Mouse (Mus musculus) layer of hippocampus, postnatal 10 days (tissue): ENCODE measurements around the gene 9430038I01Rik. TPM values are rescaled to one million over a fixed set of nuclear protein-coding genes. Genes with fewer than 3 reads are reported as not detected.
"Not testable (repeated sequence)": the region's sequence is repeated elsewhere in the genome, so short reads cannot be mapped to it uniquely, and the experiment has no call there.

ENCODE experiments used
- DNase-seq, 2 experiments: peaks; one replicate each; pipeline ENCODE4 v3.0.0; 2021; ENCODE audit warnings: low spot score in 2 of 2
- long read RNA-seq: library from polyadenylated mRNA; stranded (forward); transcript quantifications from one replicate; pipeline ENCODE4 v2.0.0, GENCODE M21; 2023
- total RNA-seq, 2 experiments: library from RNA; stranded (reverse); gene quantifications; 2 replicates each; pipeline ENCODE4 v1.2.3; 2021

The 9430038I01Rik gene
- total RNA-seq, result 1 to 10 TPM; 5.7 to 7.9 TPM
- long read RNA-seq, transcript 9430038I01Rik-201 (4 exons, 1,126 nt), result major isoform, 19 of 26 reads
- long read RNA-seq, partial matches to known transcripts, result 0 of 26 reads
- long read RNA-seq, other reads (novel, unspliced or antisense), result 5 of 26 reads

DNA sequence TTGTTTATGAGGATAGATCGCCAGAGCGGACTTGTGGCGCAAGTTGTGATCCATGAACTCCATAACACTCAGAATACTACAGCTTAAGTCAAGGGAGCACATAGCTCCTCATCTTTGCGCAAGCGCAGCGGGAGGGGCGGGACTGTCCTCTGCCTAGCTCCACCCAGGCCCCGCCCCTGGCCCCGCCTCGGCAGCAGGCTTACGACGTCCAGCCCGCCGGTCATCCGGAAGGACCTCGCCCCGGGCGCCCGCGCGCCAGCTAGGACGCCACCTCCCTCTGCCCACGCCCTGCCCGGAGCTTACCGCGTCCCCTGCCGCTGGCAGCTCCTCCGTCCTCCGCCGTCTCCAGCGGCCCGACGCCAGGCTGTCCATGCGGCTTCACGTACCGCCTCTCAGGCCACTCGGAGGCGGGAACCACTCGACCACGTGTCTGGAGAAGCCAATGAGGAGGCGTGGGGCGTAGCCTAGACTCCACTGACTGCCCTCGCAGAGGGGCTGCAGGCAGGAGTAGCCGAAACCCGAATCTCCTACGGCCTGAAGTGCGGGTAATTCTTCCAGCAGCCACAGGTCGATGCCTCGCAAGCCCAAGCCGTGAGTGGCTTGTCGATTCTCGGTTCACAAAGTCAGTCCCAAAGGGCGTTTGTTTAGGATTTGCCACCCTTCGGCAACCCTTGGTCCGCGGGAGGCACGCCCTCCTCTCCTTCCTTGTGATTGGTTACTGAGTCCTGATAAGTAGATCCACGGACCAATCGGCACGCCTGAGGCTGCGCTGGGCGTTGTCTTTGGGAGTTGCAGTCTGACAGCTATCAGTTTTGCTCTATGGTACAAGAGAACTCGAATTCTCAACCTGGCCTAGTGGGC lies at the start of gene 9430038I01Rik:
Gene 9430038I01Rik, minus strand, starts transcription at position 426 of the 861 bp plus-strand sequence.
- DNase-seq, result peak; percentile 92 to 98

- no peak for DNase-seq
Observed at GRCm38 (mm10) chr7:137445321-137445720, 34.8 kb upstream of the 9430038I01Rik start.

- no peak for DNase-seq
Observed at GRCm38 (mm10) chr7:137442951-137443350, 32.4 kb upstream of the 9430038I01Rik start.

- not testable (repeated sequence) for DNase-seq
Observed at GRCm38 (mm10) chr7:137438962-137439361, 28.4 kb upstream of the 9430038I01Rik start.

DNA sequence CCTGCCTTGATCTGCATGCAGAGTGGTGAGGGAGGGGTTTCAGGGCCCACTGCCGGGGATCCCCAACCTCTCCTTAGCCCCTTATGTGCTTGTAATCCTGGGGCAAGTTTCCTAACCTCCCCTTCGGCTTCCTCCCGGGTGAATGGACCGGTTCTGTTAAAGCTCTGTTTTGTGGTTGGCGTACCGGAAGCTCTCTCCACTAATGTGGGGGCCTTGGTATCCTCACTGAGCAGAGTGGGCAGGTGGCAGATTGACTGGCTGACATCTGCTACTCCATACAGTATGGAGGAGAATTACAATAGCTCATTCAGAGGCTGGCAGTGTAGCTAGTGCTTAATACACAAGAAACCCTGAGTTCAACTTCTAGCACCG lies 27.6 kb upstream of the 9430038I01Rik start:
- peak; percentile 40 to 54 for DNase-seq

DNA sequence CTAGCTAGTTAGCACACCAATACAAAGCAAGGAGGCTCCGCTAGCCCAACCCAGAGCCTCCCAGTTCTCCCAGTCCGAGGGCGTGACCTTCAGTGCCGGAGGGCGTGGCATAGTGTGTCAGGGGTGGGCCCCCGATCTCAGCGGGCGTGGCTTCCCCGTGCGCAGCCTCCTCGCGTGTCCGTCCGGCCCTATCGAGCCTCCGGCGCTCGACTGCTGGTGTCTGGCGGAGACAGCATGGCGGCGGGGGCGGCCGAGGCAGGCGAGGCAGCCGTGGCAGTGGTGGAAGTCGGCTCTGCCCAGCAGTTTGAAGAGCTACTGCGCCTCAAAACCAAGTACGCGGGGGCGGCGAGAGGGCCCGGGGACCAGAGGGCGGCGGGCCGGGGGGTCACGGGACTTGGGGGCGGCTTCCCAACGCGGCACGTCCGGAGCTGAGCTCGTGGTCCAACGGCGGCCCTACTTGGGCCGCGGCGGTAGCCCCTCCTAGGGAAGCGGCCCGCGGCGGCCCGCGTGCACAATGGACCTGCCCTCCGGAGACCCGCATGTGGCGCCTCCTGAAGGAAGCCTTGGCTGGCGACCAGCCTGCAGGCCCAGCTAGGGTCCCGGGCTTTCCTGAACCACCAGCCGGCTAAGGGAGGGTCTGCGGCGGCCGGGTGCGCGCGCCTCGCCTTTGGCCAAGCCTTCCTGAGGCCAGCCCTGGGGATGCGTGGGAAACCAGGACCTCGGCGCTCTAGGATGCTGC lies 27.0 kb upstream of the 9430038I01Rik start, which contains the start of gene Glrx3:
Gene Glrx3, plus strand, starts transcription at position 175 of the 739 bp plus-strand sequence.
- DNase-seq, result peak; percentile 91 to 96

- no peak for DNase-seq
Observed at GRCm38 (mm10) chr7:137436901-137437300, 26.3 kb upstream of the 9430038I01Rik start.

DNA sequence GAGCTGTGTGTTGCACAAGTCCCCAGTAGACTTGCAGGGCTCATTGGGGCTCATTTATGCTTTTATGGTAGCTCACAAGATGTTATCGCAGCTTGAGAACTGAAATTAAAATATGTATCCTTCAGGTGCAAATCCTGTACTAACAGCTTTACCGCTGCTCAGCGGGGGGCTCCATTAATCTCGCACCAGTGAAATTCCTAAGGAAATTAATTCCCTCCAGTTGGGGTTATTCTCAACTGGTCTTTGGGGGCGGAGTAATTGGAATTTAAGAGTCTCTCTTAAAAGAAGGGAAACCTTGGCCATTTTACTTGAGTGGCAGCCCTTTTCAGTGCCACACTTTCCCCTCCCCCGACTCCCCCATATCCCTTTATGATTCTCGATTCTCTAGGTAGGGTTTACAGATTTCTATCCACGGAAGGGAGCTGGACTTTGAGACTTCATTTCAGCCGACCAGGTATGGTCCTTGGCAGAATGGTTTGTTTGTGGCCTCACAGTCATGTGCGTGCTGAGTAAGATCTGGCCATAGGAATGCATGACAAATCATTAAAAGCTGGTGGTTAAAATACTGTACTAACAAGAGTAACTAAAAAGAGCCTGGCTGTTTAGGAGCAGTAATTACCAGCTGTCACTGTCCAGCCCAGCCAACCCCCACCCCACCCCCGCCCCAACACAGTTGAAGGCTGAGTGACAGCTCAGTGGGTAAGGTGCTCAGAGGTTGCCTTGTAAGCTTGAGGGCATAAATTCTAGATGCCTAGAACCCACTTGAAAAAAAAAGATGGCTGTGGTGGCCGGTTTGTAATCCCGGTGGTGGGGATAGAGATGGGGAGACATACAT lies 21.4 kb upstream of the 9430038I01Rik start:
- DNase-seq, result no peak

DNA sequence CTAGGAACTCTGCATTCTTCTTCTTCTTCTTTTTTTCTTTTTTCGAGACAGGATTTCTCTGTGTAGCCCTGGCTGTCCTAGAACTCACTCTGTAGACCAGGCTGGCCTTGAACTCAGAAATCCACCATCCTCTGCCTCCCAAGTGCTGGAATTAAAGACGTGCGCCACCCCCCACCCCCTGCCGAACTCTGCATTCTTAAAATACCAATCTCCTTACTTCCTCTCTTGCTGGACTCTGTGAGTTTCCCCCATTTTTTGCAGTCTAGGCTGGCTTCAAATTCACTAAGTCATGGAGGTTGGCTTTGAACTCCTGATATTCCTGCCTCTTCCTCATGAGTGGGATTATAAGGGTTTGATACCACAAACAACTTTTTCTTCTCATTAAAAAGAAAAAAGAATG lies 16.1 kb upstream of the 9430038I01Rik start:
- no peak for DNase-seq

DNA sequence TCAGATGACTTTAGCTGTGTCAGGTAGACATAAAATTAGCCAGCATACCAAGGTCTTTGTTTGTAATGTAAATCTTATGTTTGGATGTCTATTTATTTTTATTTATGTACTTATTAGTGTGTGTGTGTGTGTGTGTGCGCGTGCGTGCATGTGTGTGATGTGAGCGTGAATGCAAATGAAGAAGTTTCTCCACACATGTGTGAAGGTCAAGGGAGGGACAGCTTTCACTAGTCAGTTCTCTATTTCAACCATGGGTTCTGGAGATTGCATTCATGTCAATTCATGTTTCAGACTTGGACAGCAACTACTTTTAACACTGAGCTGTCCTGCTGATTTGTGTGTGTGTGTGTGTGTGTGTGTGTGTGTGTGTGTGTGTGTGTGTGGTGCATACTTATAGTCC lies 10.7 kb upstream of the 9430038I01Rik start:
- no peak for DNase-seq

GRCm38 (mm10) chr7:137420550-137420949 lies 10.0 kb upstream of the 9430038I01Rik start:
- no peak for DNase-seq

- DNase-seq, result no peak
Observed at GRCm38 (mm10) chr7:137414710-137415109, 4.1 kb upstream of the 9430038I01Rik start.

- DNase-seq, result no peak
Observed at GRCm38 (mm10) chr7:137407428-137408058, 3.0 kb downstream of the 9430038I01Rik start.

- no peak for DNase-seq
Observed at GRCm38 (mm10) chr7:137404146-137404545, 6.4 kb downstream of the 9430038I01Rik start.

DNA sequence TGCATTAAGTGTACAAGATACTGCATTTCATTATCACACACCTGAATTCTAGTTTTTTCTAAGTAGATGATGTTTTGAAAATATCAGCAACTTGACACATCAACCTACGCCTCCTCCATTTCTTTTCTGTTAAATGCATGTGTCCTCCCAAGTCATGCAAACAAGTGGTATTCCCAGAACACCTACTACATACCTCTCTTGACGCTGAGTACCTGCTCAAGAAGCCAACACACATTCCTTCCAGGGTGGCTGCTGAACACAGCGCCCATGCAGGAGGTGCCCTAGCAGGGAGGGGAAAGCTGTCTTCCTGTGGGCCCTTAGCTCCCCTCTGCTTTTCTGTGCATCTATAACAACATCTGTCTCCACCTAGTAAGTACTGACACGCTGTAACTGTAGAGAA lies 11.6 kb downstream of the 9430038I01Rik start:
- DNase-seq, result no peak

DNA sequence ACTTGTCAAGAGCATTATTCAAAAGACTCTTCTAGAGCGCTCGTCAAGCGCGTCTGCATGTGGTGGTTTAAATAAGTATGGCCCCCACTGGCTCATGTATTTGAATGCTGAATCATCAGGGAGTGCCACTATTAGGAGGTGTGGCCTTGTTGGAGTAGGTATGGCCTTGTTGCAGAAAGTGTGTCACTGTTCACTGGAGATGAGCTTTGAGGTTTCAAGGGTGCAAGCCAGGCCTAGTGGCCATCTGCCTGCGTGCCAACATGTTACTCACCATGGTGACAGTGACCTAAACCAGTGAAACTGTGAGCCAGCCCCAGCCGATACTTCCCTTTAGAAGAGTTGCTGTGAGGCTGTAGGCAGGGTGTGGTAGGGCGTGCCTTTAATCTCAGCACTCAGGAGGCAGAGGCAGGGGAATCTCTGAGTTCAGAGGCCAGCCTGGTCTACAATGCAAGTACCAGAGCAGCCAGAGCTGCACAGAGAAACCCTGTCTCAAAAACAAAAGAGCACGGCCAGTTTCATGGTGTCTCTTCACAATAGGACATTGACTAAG lies 13.1 kb downstream of the 9430038I01Rik start:
- DNase-seq, result no peak

GRCm38 (mm10) chr7:137395421-137395820 lies 15.1 kb downstream of the 9430038I01Rik start:
- no peak for DNase-seq

- DNase-seq, result no peak
Observed at GRCm38 (mm10) chr7:137387863-137388262, 22.7 kb downstream of the 9430038I01Rik start.

GRCm38 (mm10) chr7:137374996-137375395 lies 35.6 kb downstream of the 9430038I01Rik start:
- DNase-seq, result no peak

DNA sequence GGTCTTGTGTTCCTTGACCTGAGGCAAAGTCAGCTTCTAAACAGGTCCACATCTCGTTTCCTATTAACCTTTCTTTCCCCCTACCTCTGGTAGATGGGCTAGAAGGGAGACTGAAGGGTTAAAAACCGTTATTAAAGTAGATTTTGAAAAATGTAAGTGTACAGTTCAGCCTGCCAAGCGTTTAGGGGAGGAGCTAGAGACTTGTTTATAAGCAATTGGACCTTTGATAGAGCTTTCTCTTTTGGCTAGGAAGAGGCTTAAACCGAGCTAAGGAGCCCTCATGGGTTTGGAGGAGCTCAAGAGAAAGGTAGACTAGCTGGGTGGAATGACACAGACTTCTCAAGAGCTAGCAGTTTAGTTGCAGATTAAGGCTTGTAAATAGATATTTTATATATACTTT lies 38.8 kb downstream of the 9430038I01Rik start:
- no peak for DNase-seq
